Mouse (Mus musculus) CH12.LX (cell line): ENCODE results near the gene Rfx2.

Source experiments
- BHLHE40 ChIP-seq: IDR thresholded peaks from 2 replicates; pipeline ENCODE4 v1.6.1; 2011; ENCODE audit warnings: mild to moderate bottlenecking, low read depth, low read length, improper control_type of control experiment
- JUND ChIP-seq: conservative IDR thresholded peaks from 2 replicates; pipeline ENCODE4 v1.6.1; 2011; ENCODE audit warnings: low read depth, low read length, improper control_type of control experiment
- POLR2A ChIP-seq: IDR thresholded peaks from 2 replicates; pipeline ENCODE4 v1.6.1; 2011; ENCODE audit warnings: low read depth, mild to moderate bottlenecking, improper control_type of control experiment, low read length
- TCF12 ChIP-seq: IDR thresholded peaks from 2 replicates; pipeline ENCODE4 v1.6.1; 2014; ENCODE audit warnings: low read depth, mild to moderate bottlenecking, inconsistent platforms, low read length, improper control_type of control experiment

DNA sequence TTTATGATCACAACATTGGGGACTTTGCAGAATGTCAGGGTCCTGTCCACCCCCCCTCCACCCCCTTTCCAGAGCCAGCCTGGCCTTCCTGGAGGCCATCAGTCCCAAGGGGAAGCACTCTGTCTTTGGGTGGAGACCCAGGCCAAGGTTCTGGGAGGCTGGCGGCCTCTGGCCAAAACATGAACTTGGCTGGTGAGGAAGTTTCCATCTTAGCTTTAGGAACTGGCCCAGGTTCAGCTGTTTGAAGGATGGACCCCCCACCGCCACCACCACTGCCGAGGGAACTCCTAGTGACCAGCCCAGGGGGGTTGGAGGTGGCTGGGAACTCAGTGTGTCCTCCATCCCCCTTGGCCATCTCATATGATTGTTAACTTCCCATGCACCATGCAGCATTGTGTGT is 69.7 kb downstream of the Rfx2 start:
- TF ChIP-seq POLR2A (no peak), JUND (no peak), TCF12 (no peak), BHLHE40 (no peak)
